Mouse (Mus musculus): ENCODE measurements around the gene Spry1. TPM values are rescaled to one million over a fixed set of nuclear protein-coding genes. Genes with fewer than 3 reads are reported as not detected.
"Not testable (repeated sequence)": the region's sequence is repeated elsewhere in the genome, so short reads cannot be mapped to it uniquely, and the experiment has no call there.

Spry1 gene
- 5.1 and 6.2 TPM in 2 replicates for polyA plus RNA-seq (2011; ENCODE audit: insufficient read depth, insufficient read length, low replicate concordance, missing spikeins)

DNA sequence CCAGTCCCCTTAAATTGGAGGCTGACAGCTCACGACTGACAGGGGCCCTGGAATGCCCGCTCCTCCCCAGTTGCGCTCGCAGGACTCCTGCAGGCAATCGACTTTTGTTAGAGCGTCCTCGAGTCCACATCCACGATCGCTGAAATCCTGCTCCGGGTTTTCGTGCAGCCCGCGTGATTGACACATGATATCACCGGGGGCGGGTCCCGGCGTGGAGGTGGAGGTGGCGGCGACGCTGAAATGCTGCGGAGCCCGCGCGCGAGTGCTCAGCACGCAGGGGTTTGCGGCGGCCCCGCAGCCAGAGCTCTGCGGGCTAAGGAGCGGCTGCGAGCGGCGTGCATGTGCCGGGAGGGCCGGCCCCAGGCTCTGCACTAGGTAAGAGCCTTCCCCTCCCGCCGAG lies at the start of gene Spry1:
Gene Spry1 (plus strand): TSS at position 258 of the 400 bp plus-strand sequence.
- TF ChIP-seq CTCF (IDR thresholded peaks at IDR 0.05; ENCODE audit: control insufficient read depth, insufficient read depth, low read length) = no peak
- no peak for TF ChIP-seq POLR2A (IDR thresholded peaks at IDR 0.05; ENCODE audit: borderline replicate concordance, control insufficient read depth, low read depth, low read length)
- peak within 1 kb of the TSS; percentile 63 for H3K27ac ChIP-seq (ENCODE audit: control insufficient read depth, insufficient read depth, low read depth, low read length, poor library complexity)
- H3K4me1 ChIP-seq (ENCODE audit: control insufficient read depth, insufficient read depth, low read length) = no peaks in the 10 kb centered on the region
- under 1% methylated on average over 38 of the region's 38 CpGs for WGBS
- H3K4me3 ChIP-seq (replicated peaks; ENCODE audit: control insufficient read depth, low read depth, low read length) = peak within 1 kb of the TSS; percentile 75

GRCm38 (mm10) chr3:37595721-37596120 lies 44.0 kb upstream of the Spry1 start:
- H3K27ac ChIP-seq (ENCODE audit: control insufficient read depth, insufficient read depth, low read depth, low read length, poor library complexity) = no peak overlapping the region
- no peaks in the 10 kb centered on the region for H3K4me1 ChIP-seq (ENCODE audit: control insufficient read depth, insufficient read depth, low read length)
- no peak overlapping the region for H3K4me3 ChIP-seq (replicated peaks; ENCODE audit: control insufficient read depth, low read depth, low read length)
- WGBS = 84% methylated on average over 10 of the region's 10 CpGs
- TF ChIP-seq CTCF (IDR thresholded peaks at IDR 0.05; ENCODE audit: control insufficient read depth, insufficient read depth, low read length) (no peak), POLR2A (IDR thresholded peaks at IDR 0.05; ENCODE audit: borderline replicate concordance, control insufficient read depth, low read depth, low read length) (no peak)

- no peak overlapping the region for H3K4me3 ChIP-seq (replicated peaks; ENCODE audit: control insufficient read depth, low read depth, low read length)
- TF ChIP-seq CTCF (IDR thresholded peaks at IDR 0.05; ENCODE audit: control insufficient read depth, insufficient read depth, low read length) (no peak), POLR2A (IDR thresholded peaks at IDR 0.05; ENCODE audit: borderline replicate concordance, control insufficient read depth, low read depth, low read length) (no peak)
- no peaks in the 10 kb centered on the region for H3K4me1 ChIP-seq (ENCODE audit: control insufficient read depth, insufficient read depth, low read length)
- 77% methylated on average over 6 of the region's 6 CpGs for WGBS
- no peak overlapping the region for H3K27ac ChIP-seq (ENCODE audit: control insufficient read depth, insufficient read depth, low read depth, low read length, poor library complexity)
Observed at GRCm38 (mm10) chr3:37596519-37596918, 43.2 kb upstream of the Spry1 start.

GRCm38 (mm10) chr3:37597200-37597599 lies 42.5 kb upstream of the Spry1 start:
- no peak for TF ChIP-seq POLR2A (IDR thresholded peaks at IDR 0.05; ENCODE audit: borderline replicate concordance, control insufficient read depth, low read depth, low read length)
- no peak for TF ChIP-seq CTCF (IDR thresholded peaks at IDR 0.05; ENCODE audit: control insufficient read depth, insufficient read depth, low read length)
- Histone ChIP-seq H3K4me1 (ENCODE audit: control insufficient read depth, insufficient read depth, low read length) (no peaks in the 10 kb centered on the region), H3K27ac (ENCODE audit: control insufficient read depth, insufficient read depth, low read depth, low read length, poor library complexity) (no peak overlapping the region), H3K4me3 (replicated peaks; ENCODE audit: control insufficient read depth, low read depth, low read length) (no peak overlapping the region)
- WGBS = 79% methylated on average over 5 of the region's 5 CpGs

DNA sequence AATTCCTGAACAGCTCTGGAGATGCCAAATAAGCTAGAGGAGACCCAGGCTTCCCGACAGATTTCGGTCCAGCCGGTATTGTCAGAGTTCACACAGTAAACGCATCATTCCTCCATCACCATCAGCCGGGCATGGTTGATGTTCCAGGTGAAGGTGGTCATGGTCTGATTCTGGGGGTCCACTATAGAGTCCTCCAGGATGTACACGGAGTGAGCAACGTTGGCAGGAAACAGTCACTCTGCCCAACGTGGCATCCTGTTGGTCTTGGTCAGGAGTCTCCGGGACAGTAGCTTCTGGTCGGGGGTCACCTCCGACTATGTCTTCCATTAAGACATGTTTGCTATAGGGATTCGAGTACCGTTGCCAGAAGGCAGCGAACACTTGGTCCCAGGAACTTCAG lies 40.1 kb upstream of the Spry1 start:
- H3K27ac ChIP-seq (ENCODE audit: control insufficient read depth, insufficient read depth, low read depth, low read length, poor library complexity); H3K4me3 ChIP-seq (replicated peaks; ENCODE audit: control insufficient read depth, low read depth, low read length); H3K4me1 ChIP-seq (ENCODE audit: control insufficient read depth, insufficient read depth, low read length): not testable (repeated sequence)
- 85% methylated on average over 14 of the region's 14 CpGs for WGBS

GRCm38 (mm10) chr3:37602356-37602755 lies 37.4 kb upstream of the Spry1 start:
- WGBS = 93% methylated on average over 9 of the region's 9 CpGs
- Histone ChIP-seq H3K27ac (ENCODE audit: control insufficient read depth, insufficient read depth, low read depth, low read length, poor library complexity) (no peak overlapping the region), H3K4me1 (ENCODE audit: control insufficient read depth, insufficient read depth, low read length) (peaks cover 5% of the 10 kb centered on the region; the same call in 1 of the 2 replicates), H3K4me3 (replicated peaks; ENCODE audit: control insufficient read depth, low read depth, low read length) (no peak overlapping the region)
- TF ChIP-seq CTCF (IDR thresholded peaks at IDR 0.05; ENCODE audit: control insufficient read depth, insufficient read depth, low read length) = no peak
- no peak for TF ChIP-seq POLR2A (IDR thresholded peaks at IDR 0.05; ENCODE audit: borderline replicate concordance, control insufficient read depth, low read depth, low read length)

DNA sequence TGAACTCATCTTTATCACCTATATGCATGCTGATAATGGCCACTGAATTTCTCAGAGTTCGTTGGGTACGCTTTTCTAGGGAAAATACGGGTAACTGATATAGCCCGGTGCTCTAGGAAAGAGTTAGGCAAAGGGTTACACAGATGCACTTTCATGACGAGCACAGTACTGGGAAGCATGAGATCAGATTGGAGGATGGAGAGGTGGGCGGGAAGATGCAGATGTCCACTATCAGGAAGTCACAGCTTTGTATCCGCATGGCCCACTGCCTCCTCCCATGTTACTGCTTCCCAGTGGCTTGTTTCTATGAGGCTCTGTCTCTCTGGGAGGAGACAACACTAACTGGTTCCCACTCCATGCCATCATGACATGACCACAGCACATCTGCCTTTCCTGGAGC lies 36.9 kb upstream of the Spry1 start:
- no peak for TF ChIP-seq CTCF (IDR thresholded peaks at IDR 0.05; ENCODE audit: control insufficient read depth, insufficient read depth, low read length)
- TF ChIP-seq POLR2A (IDR thresholded peaks at IDR 0.05; ENCODE audit: borderline replicate concordance, control insufficient read depth, low read depth, low read length) = no peak
- Histone ChIP-seq H3K27ac (ENCODE audit: control insufficient read depth, insufficient read depth, low read depth, low read length, poor library complexity) (no peak overlapping the region), H3K4me3 (replicated peaks; ENCODE audit: control insufficient read depth, low read depth, low read length) (no peak overlapping the region), H3K4me1 (ENCODE audit: control insufficient read depth, insufficient read depth, low read length) (peaks cover 5% of the 10 kb centered on the region; the same call in 1 of the 2 replicates)
- 75% methylated on average over 7 of the region's 7 CpGs for WGBS

DNA sequence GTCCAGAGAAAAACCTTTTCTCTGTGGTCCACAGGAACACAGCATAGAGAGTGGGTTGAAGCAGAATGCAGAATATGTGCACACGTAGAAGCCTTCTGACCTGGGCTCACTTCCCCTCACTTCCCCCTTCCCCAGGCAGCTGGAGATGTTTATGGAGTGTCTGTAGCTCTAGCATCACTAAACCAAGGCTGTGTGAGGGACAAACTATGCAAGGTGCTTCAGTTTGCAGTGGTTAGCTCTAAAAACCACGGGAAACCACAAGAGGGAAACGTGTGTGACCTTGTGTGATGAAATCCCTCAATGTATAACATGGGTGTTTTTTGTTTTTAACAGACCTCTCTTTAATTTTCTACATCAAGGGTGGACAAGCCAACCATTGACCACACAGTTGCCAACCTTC lies 36.2 kb upstream of the Spry1 start:
- TF ChIP-seq CTCF (IDR thresholded peaks at IDR 0.05; ENCODE audit: control insufficient read depth, insufficient read depth, low read length) = no peak
- Histone ChIP-seq H3K4me3 (replicated peaks; ENCODE audit: control insufficient read depth, low read depth, low read length) (no peak overlapping the region), H3K4me1 (ENCODE audit: control insufficient read depth, insufficient read depth, low read length) (peaks cover 5% of the 10 kb centered on the region; the same call in 1 of the 2 replicates), H3K27ac (ENCODE audit: control insufficient read depth, insufficient read depth, low read depth, low read length, poor library complexity) (no peak overlapping the region)
- WGBS = 7% methylated on average over 3 of the region's 3 CpGs

Data from bone marrow, adult 2 months (tissue).